Mouse (Mus musculus): ENCODE measurements around the gene 1700020A23Rik.
"Not testable (repeated sequence)": the region's sequence is repeated elsewhere in the genome, so short reads cannot be mapped to it uniquely, and the experiment has no call there.

The 1700020A23Rik gene

GRCm38 (mm10) chr2:130404939-130405338, at the start of gene 1700020A23Rik, which contains the start of gene Gm28372:
Gene 1700020A23Rik (plus strand): TSS chr2:130405259.
Gene Gm28372 (plus strand): TSS chr2:130405239.
- no peak for DNase-seq (ENCODE audit: low read depth, low spot score)

GRCm38 (mm10) chr2:130357551-130357950, 47.5 kb upstream of the 1700020A23Rik start:
- no peak for DNase-seq (ENCODE audit: low read depth, low spot score)

- DNase-seq (ENCODE audit: low read depth, low spot score) = no peak
Measured at GRCm38 (mm10) chr2:130358852-130359251, 46.2 kb upstream of the 1700020A23Rik start.

GRCm38 (mm10) chr2:130362511-130363026, 42.5 kb upstream of the 1700020A23Rik start:
- peak; percentile 68 for DNase-seq (ENCODE audit: low read depth, low spot score)

GRCm38 (mm10) chr2:130365211-130366094, 39.6 kb upstream of the 1700020A23Rik start:
- DNase-seq (ENCODE audit: low read depth, low spot score) = no peak

- DNase-seq (ENCODE audit: low read depth, low spot score) = no peak
Measured at GRCm38 (mm10) chr2:130367386-130367785, 37.7 kb upstream of the 1700020A23Rik start.

- DNase-seq (ENCODE audit: low read depth, low spot score) = not testable (repeated sequence)
Measured at GRCm38 (mm10) chr2:130373026-130373425, 32.0 kb upstream of the 1700020A23Rik start.

GRCm38 (mm10) chr2:130374951-130375350, 30.1 kb upstream of the 1700020A23Rik start:
- no peak for DNase-seq (ENCODE audit: low read depth, low spot score)

- no peak for DNase-seq (ENCODE audit: low read depth, low spot score)
Measured at GRCm38 (mm10) chr2:130383205-130383604, 21.9 kb upstream of the 1700020A23Rik start.

GRCm38 (mm10) chr2:130383895-130384294, 21.2 kb upstream of the 1700020A23Rik start:
- no peak for DNase-seq (ENCODE audit: low read depth, low spot score)

- DNase-seq (ENCODE audit: low read depth, low spot score) = no peak
Measured at GRCm38 (mm10) chr2:130386212-130386611, 18.8 kb upstream of the 1700020A23Rik start.

GRCm38 (mm10) chr2:130388796-130389195, 16.3 kb upstream of the 1700020A23Rik start:
- DNase-seq (ENCODE audit: low read depth, low spot score) = peak; percentile 55

- no peak for DNase-seq (ENCODE audit: low read depth, low spot score)
Measured at GRCm38 (mm10) chr2:130390993-130391625, 13.9 kb upstream of the 1700020A23Rik start.

- no peak for DNase-seq (ENCODE audit: low read depth, low spot score)
Measured at GRCm38 (mm10) chr2:130392836-130393235, 12.2 kb upstream of the 1700020A23Rik start.

- no peak for DNase-seq (ENCODE audit: low read depth, low spot score)
Measured at GRCm38 (mm10) chr2:130395696-130396095, 9.4 kb upstream of the 1700020A23Rik start.

GRCm38 (mm10) chr2:130397186-130397985, 7.7 kb upstream of the 1700020A23Rik start, which contains the start of gene Cpxm1:
Gene Cpxm1 (minus strand): TSS chr2:130397574.
- DNase-seq (ENCODE audit: low read depth, low spot score) = no peak

GRCm38 (mm10) chr2:130398091-130398490, 7.0 kb upstream of the 1700020A23Rik start:
- no peak for DNase-seq (ENCODE audit: low read depth, low spot score)

- DNase-seq (ENCODE audit: low read depth, low spot score) = no peak
Measured at GRCm38 (mm10) chr2:130400046-130400445, 5.0 kb upstream of the 1700020A23Rik start.

- no peak for DNase-seq (ENCODE audit: low read depth, low spot score)
Measured at GRCm38 (mm10) chr2:130401891-130402290, 3.2 kb upstream of the 1700020A23Rik start.

- no peak for DNase-seq (ENCODE audit: low read depth, low spot score)
Measured at GRCm38 (mm10) chr2:130406178-130406577, 1.1 kb downstream of the 1700020A23Rik start, which contains the start of gene Tmem239. Gene Tmem239 (plus strand): TSS chr2:130406478.

GRCm38 (mm10) chr2:130408194-130408593, 3.1 kb downstream of the 1700020A23Rik start:
- DNase-seq (ENCODE audit: low read depth, low spot score) = peak; percentile 27
